Mouse (Mus musculus): ENCODE measurements around the gene Nmrk2.

- TF ChIP-seq POLR2A (IDR thresholded peaks at IDR 0.05; ENCODE audit: borderline replicate concordance, control insufficient read depth, low read depth, low read length), result no peak
- no peak for TF ChIP-seq CTCF (IDR thresholded peaks at IDR 0.05; ENCODE audit: control insufficient read depth, insufficient read depth, low read length)
Observed at GRCm38 (mm10) chr10:81177958-81178712, 23.7 kb downstream of the Nmrk2 start.

All from bone marrow, adult 2 months (tissue).